Mouse (Mus musculus): ENCODE measurements around the gene Rnpepl1.

GRCm38 (mm10) chr1:92879266-92879665 is 31.3 kb upstream of the Rnpepl1 start:
- TF ChIP-seq CTCF (IDR thresholded peaks at IDR 0.05; ENCODE audit: borderline replicate concordance, extremely low read depth, insufficient read depth, insufficient read length) (no peak), POLR2A (IDR thresholded peaks at IDR 0.05; ENCODE audit: borderline replicate concordance, extremely low read depth, insufficient read depth, insufficient read length, poor library complexity, severe bottlenecking) (no peak)
